Mouse (Mus musculus) heart, postnatal 10 days (tissue): ENCODE data around the gene Nup54. TPM values are rescaled to one million over a fixed set of nuclear protein-coding genes. Genes with fewer than 3 reads are reported as not detected.

Experiments used
- DNase-seq, 2 experiments: peaks; one replicate each; pipeline ENCODE4 v3.0.0; 2021
- intact Hi-C: fragments of 180-260 bp; cut with DNase I; formaldehyde crosslinking; loops from one replicate; pipeline ENCODE4 v1.15.1; 2025
- microRNA-seq, 2 experiments: library from miRNA; unstranded; fragments of <30 nt; microRNA quantifications; one replicate each; pipeline ENCODE4 v1.2.0; 2022
- total RNA-seq, 2 experiments: library from RNA; stranded (reverse); gene quantifications; 2 replicates each; pipeline ENCODE4 v1.2.3; 2021

Gene Nup54
- total RNA-seq, 2 experiments from 2014 or later, result 20.7 to 27.0 TPM

DNA sequence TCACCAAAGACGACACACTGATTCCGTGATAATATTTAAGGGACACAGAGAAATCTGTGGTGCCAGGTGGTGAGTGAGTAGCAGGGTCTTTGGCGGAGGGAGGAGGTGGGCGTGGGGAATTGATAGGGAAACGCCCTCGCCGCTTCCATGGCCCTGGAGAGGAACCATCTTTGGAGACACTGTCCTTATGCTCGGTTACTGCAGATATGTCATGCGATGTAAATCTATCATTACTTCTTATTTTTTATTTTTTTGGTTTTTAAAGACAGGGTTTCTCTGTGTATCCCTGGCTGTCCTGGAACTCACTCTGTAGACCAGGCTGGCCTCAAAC is 52.7 kb downstream of the Nup54 start:
- intact Hi-C loops, result loop anchor here (2.0 kb wide), 1 partner anchor 16 kb away; no protein-coding TSS in a partner anchor

DNA sequence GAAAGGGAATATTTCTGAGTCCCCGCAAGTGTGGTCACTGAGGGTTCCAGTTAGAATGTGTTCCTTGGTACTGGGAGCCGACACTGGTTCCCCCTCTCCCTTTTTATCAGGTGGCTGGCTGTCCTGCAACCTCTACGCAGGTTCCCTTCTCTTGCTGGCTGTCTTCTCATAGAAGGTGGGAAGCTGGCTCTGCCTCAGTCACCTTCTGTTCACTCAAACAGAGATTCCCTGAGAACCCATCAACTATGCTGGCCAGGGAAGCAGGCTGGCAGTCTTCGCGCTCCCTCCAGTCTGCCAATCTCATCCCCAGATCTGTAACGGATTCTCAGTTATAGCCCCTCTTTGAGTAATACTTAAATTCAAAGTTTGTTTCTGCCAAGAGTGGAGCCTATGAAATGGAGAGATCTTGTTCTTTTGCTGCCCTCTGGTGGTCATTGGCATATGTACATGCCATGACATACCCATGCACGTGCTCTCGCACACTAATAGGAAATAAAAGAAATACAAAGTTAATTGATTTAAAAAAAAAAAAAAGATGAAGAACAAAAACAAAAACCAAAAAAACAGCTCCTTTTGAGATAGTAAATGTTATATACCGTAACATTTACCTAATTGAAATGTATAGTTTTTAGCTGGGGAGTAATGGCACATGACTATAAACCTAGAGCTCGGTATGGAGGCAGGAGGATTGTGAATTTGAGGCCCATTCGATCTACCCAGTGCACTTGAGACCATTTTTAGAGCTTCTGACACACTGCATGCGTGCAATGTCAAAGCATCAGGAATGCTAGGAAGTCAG is 53.3 kb downstream of the Nup54 start:
- peak; percentile 85 to 90 for DNase-seq
- intact Hi-C loops, result loop anchor here (1.0 to 2.0 kb wide), 2 partner anchors 17 to 69 kb away; no protein-coding TSS in a partner anchor

More for the DNA sequence above, 52.7 kb downstream of the Nup54 start:
- no peak for DNase-seq

DNA sequence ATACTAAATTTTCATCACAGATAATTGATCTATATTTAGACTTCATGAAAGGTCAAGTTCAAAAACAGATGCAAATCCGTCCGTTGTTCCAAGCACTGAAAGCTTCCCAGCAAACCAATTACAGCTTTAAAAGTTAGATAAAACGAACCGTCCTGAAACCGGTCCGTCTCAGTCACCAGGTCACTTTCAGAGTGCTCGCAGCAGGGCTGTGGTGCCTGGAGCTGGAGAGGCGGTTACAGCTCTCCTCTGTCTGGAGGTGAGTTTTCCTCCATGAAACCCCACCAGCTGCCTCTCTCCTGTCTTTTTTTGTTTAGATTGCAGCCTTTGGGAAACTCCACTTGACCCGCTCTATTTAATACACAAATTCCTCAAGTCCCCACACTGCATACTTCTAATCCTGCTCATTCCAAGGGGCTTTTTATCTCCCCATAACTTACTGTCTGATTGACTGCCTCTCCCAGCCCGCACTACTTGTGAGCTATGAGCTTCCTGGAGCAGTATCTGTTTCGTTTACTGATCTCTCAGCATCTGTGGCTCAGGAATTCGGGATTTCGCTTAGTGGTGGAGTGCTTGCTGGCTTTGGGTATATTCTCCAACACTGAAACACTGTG is 58.1 kb downstream of the Nup54 start:
- intact Hi-C loops, result loop anchor here (1.0 kb wide), 1 partner anchor 63 kb away; no protein-coding TSS in a partner anchor

DNA sequence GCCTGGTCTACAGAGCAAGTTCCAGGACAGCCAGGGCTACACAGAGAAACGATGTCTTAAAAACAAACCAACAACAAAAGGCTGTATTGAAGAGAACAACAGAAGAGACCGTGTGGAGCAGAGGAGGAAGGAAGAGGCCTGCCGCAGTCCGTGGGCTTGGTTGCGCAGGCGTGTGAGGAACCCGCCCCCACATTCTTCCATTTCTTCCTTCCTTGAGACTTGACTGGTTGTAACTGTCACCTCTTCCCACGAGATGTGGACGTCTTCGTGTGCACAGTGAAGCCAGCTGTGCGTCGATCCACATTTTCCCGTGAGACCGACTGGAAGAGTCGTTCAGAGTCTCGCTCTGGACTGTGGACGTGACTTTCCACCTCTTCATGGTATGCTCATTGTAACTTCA is 59.7 kb downstream of the Nup54 start:
- intact Hi-C loops, result no loop called here
- no peak for DNase-seq

More for the DNA sequence above, 58.1 kb downstream of the Nup54 start:
- no peak for DNase-seq

DNA sequence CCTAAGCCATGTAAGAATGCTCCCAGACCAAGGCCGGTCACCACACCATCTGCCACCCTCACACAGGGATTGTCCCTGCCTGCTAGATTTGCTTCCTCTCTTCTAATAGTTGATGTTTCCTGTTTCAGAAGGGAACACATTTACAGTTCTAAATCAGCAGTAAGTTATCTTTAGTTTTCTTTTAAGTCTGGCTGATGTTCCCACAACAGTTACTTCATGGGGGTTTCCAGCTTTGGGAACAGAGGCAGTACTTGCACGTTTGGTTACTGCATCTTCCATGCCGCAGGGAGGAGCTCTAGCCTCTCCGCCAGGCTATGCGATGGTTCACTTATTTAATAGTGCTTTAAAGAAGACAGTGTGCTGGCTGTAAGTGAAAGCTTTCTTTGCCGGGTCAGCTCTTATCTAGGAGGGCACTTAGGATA is 60.3 kb downstream of the Nup54 start:
- no peak for DNase-seq
- intact Hi-C loops, result no loop called here

DNA sequence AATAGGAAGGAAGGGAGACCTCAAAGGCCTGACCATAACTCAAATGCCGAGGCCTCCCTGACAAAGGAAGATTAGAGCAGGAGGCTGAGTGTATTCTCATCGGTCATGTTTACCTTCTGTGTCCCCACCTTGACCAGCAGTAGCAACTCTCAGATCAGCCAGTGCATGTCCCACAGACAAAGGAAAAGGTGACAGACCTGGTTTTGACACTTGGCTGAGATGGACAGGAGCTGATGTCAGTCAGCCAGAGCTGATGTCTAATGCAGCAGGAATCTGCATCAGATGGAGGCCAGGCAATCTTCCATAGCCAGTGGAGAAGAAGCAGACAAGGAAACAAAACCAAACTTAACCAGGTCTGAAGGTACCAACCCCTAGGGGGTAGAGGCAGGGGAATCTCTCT is 62.4 kb downstream of the Nup54 start:
- no peak for DNase-seq
- intact Hi-C loops, result no loop called here

DNA sequence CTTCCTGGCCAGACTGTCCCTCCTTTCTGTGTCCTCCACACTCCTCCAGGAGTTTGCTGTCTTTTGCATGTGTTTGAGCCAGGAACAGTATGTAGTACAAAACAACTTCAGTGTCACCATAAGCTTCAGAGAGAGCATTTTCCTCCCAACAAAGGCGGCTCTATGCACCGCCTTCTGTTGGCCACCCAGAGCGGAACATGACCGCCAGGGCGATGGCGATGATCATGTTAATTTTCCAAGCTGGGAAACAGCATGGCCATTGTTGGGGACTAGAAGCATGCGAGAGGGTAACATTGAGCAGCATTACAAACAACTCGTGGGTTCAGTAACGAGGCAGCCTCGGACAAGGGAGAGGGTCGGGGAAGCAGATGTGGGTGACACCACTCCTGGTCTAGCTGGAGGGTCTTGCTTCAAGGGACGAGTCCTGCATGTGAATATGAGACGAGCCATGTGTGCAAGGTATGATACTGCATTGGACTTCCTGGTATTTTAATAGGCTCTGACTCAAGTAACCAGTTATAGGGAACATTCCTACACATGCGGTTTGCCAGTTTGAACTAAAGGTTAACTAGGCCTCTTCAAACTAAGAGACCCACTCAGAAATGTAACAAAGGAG is 63.5 kb downstream of the Nup54 start:
- no peak for DNase-seq
- intact Hi-C loops, result no loop called here

DNA sequence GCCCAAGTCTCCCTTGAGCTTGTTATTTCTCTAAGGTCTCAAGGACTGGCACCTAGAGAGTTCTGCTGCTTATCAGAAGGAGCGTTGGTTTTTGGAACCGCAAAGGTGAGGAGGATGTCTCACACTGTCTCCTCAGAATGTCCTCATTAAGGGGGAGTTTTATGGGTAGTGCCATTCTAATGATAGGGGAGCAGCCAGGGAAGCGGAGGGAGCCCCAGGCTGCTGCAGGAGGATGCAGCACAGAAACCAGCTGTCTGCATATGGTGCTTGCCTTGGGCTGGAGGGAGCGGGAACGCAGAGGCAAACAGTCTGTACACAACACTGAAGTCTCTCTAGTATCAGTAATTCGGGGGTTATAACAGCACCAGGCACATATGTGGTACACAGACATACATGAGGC is 64.1 kb downstream of the Nup54 start:
- DNase-seq, result no peak
- intact Hi-C loops, result no loop called here

DNA sequence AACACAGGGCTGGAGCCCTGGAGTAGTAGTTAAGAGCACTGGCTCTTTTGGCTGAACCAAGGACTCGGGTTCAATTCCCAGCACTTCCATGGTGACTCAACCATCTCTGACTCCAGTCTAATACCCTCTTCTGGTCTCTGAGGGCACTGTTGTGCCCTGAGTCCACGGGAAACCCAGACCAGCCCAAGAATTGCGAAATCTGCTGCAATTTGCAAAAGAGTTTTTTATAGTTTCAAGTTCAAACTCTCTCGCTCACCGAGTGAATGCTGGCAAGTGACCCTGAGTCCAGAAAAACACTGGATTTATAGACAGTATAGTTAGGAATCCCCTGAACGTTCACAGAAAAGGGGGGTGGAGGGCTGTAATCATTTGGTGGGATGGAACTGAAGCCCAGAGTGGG is 64.6 kb downstream of the Nup54 start:
- intact Hi-C loops, result no loop called here
- DNase-seq, result no peak

DNA sequence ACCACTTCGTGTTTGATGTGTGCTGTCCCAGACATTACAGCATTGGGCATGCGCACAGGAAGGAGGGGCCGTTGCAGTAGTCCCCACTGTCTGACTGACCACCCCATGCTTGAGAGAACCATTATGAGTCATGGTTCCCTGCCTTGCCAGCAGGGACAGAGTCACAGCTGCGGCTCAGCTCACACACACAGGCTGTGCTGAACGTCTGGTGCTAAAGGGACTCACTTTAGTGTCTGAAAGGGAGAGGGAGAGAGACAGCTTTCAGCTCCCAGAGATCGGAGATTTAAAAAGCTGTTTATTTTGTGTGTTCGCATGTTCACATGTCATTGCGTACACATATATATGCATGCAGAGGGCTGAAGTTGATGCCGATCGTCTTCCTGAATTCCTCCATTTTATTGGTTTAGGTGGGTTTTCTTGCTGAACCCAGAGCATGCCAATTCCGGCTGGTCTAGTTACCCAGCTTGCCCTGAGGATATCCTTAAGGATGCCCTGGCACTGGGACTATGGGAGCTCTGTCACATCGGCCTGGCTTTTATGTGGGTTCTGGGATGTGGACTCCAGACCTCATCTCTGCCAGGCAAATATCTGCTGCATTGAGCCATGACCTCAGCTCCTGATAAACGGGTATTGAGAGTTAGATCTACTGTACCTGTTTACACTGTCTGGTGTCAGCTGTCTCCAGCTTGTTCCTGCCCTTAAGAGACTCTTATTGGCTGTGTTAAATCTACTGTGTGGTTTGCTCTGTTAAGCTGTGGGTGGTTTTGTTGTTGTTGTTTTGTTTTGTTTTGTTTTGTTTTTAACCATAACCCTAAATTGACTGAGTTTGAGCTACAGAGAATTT is 65.6 kb downstream of the Nup54 start:
- intact Hi-C loops, result no loop called here
- peak; percentile 74 to 75 for DNase-seq

DNA sequence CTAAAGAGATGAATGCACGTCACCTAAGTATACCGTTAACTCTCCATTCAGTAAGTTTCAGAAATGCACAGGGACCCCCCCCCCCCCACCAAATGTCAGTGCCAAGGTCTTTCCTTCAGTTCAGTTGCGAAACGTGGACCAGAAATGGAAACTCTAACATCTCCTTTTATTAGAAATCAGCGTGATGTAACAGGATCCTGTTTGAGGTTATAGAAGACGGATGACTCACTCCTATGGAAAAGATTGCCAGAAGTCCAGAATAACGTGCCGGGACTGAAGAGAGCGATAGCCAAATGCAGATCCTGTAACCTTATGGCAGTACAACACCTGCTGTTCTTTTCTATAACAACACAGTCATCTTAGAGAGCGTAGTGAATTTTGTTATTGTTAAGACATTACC is 66.6 kb downstream of the Nup54 start:
- DNase-seq, result peak; percentile 58 to 61

DNA sequence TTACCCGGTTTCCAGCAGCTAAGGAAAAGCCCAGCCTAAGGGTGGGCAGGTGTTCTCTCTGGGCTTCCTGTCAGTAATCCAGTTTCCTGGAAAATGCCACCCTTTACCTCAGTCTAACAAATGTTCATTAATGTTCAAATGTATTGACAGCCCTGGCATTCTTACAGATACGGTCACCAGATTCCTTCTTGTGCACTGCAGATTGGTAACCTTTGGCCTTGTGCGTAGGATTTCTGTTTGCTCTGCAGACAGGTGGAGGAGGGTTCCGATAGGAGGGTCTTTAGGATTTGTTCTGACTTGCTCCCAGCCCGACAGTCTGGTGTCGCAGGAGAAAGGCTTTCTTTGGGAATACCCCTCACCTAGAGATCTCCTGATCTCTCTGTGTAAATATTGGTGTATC is 68.5 kb downstream of the Nup54 start:
- intact Hi-C loops, result no loop called here
- DNase-seq, result no peak

More for the DNA sequence above, 66.6 kb downstream of the Nup54 start:
- intact Hi-C loops, result no loop called here

Small RNA genes lying within 50 kb of the gene (microRNA-seq; reads per million reads assigned to microRNA genes)
- gene Mir6415, result 0 reads per million in 2 experiments

Other genes with a start within 250 kb of the Nup54 start
- gene U90926, start 219.8 kb downstream of the Nup54 start, total RNA-seq, result not detected
- gene Ppef2, start 178.9 kb downstream of the Nup54 start, total RNA-seq, result not detected
- 10 to 100 TPM in 1 of 2 experiments, 1 to 10 TPM in 1; 9.9 to 13.0 TPM for gene Naaa, start 157.0 kb downstream of the Nup54 start, total RNA-seq
- gene Sdad1, start 124.7 kb downstream of the Nup54 start, total RNA-seq, result 10 to 100 TPM; 15.6 to 18.0 TPM
- gene Cxcl9, start 107.1 kb downstream of the Nup54 start, total RNA-seq, result under 1 TPM; 0.64 to 0.81 TPM
- 100 to 1,000 TPM; 369 to 606 TPM for gene Art3, start 103.4 kb downstream of the Nup54 start, total RNA-seq
- gene Cxcl10, start 86.3 kb downstream of the Nup54 start, total RNA-seq, result 1 to 10 TPM in 1 of 2 experiments, under 1 TPM in 1; 0.40 to 1.0 TPM
- gene Scarb2, start 71.6 kb upstream of the Nup54 start, total RNA-seq, result 10 to 100 TPM; 93.1 to 98.1 TPM
- gene Fam47e, start 119.8 kb upstream of the Nup54 start, total RNA-seq, result not detected
- gene Stbd1, start 167.8 kb upstream of the Nup54 start, total RNA-seq, result 10 to 100 TPM in 1 of 2 experiments, 1 to 10 TPM in 1; 9.4 to 12.7 TPM
- under 1 TPM in 1 of 2 experiments, not detected in 1; 0.10 TPM for gene Ccdc158, start 240.1 kb upstream of the Nup54 start, total RNA-seq
- gene Shroom3, start 248.2 kb upstream of the Nup54 start, total RNA-seq, result 10 to 100 TPM; 32.5 to 45.5 TPM